Mouse (Mus musculus): Measurements from ENCODE around the gene Nck2. TPM values are rescaled to one million over a fixed set of nuclear protein-coding genes. Genes with fewer than 3 reads are reported as not detected.

Nck2 gene
- total and polyA plus RNA-seq, 2 experiments from 2014 or later = 40.3 to 79.2 TPM

- 66% methylated on average over 2 of the region's 2 CpGs for WGBS
- H3K9me3 ChIP-seq (ENCODE audit: low read length) = no peaks in the 10 kb centered on the region
- H3K36me3 ChIP-seq (ENCODE audit: insufficient read depth) = no peaks in the 10 kb centered on the region
- H3K4me2 ChIP-seq (ENCODE audit: low read depth) = no peak overlapping the region
- H3K9ac ChIP-seq = no peak overlapping the region
- H3K4me3 ChIP-seq (ENCODE audit: low read depth, low read length) = no peak overlapping the region
- H3K27me3 ChIP-seq (ENCODE audit: insufficient read depth, low read length) = no peaks in the 10 kb centered on the region
- H3K27ac ChIP-seq (ENCODE audit: low read depth, low read length) = no peak overlapping the region
- no peak for TF ChIP-seq CTCF (IDR thresholded peaks at IDR 0.05; ENCODE audit: low read depth)
- ATAC-seq = no peak
- no peaks in the 10 kb centered on the region for H3K4me1 ChIP-seq (ENCODE audit: insufficient read depth)
- no peak for DNase-seq
Observed at GRCm38 (mm10) chr1:43589910-43590309, 145.5 kb downstream of the Nck2 start.

- Histone ChIP-seq H3K4me3 (ENCODE audit: low read depth, low read length) (no peak overlapping the region), H3K9ac (no peak overlapping the region), H3K27me3 (ENCODE audit: insufficient read depth, low read length) (no peaks in the 10 kb centered on the region), H3K27ac (ENCODE audit: low read depth, low read length) (no peak overlapping the region), H3K4me1 (ENCODE audit: insufficient read depth) (no peaks in the 10 kb centered on the region), H3K4me2 (ENCODE audit: low read depth) (no peak overlapping the region), H3K9me3 (ENCODE audit: low read length) (no peaks in the 10 kb centered on the region), H3K36me3 (ENCODE audit: insufficient read depth) (no peaks in the 10 kb centered on the region)
- ATAC-seq = no peak
- DNase-seq = no peak
- no peak for TF ChIP-seq CTCF (IDR thresholded peaks at IDR 0.05; ENCODE audit: low read depth)
- 41% methylated on average over 1 of the region's 1 CpGs for WGBS
Observed at GRCm38 (mm10) chr1:43590727-43591126, 146.3 kb downstream of the Nck2 start.

GRCm38 (mm10) chr1:43593069-43593468, 148.7 kb downstream of the Nck2 start:
- ATAC-seq = no peak
- no peak for TF ChIP-seq CTCF (IDR thresholded peaks at IDR 0.05; ENCODE audit: low read depth)
- no peaks in the 10 kb centered on the region for H3K4me1 ChIP-seq (ENCODE audit: insufficient read depth)
- H3K36me3 ChIP-seq (ENCODE audit: insufficient read depth) = no peaks in the 10 kb centered on the region
- DNase-seq = no peak
- WGBS = 87% methylated on average over 3 of the region's 3 CpGs
- H3K27ac ChIP-seq (ENCODE audit: low read depth, low read length) = no peak overlapping the region
- no peak overlapping the region for H3K4me2 ChIP-seq (ENCODE audit: low read depth)
- H3K4me3 ChIP-seq (ENCODE audit: low read depth, low read length) = no peak overlapping the region
- no peaks in the 10 kb centered on the region for H3K9me3 ChIP-seq (ENCODE audit: low read length)
- H3K9ac ChIP-seq = no peak overlapping the region
- no peaks in the 10 kb centered on the region for H3K27me3 ChIP-seq (ENCODE audit: insufficient read depth, low read length)

- Histone ChIP-seq H3K9ac (no peak overlapping the region), H3K27ac (ENCODE audit: low read depth, low read length) (no peak overlapping the region), H3K36me3 (ENCODE audit: insufficient read depth) (no peaks in the 10 kb centered on the region), H3K9me3 (ENCODE audit: low read length) (no peaks in the 10 kb centered on the region), H3K4me3 (ENCODE audit: low read depth, low read length) (no peak overlapping the region), H3K4me2 (ENCODE audit: low read depth) (no peak overlapping the region), H3K27me3 (ENCODE audit: insufficient read depth, low read length) (no peaks in the 10 kb centered on the region), H3K4me1 (ENCODE audit: insufficient read depth) (no peaks in the 10 kb centered on the region)
- ATAC-seq (no peak), DNase-seq (no peak)
- WGBS = 61% methylated on average over 4 of the region's 4 CpGs
- no peak for TF ChIP-seq CTCF (IDR thresholded peaks at IDR 0.05; ENCODE audit: low read depth)
Observed at GRCm38 (mm10) chr1:43594738-43595137, 150.4 kb downstream of the Nck2 start.

GRCm38 (mm10) chr1:43597731-43598130, 153.4 kb downstream of the Nck2 start:
- Histone ChIP-seq H3K36me3 (ENCODE audit: insufficient read depth) (no peaks in the 10 kb centered on the region), H3K27me3 (ENCODE audit: insufficient read depth, low read length) (no peaks in the 10 kb centered on the region), H3K27ac (ENCODE audit: low read depth, low read length) (no peak overlapping the region), H3K4me3 (ENCODE audit: low read depth, low read length) (no peak overlapping the region), H3K4me2 (ENCODE audit: low read depth) (no peak overlapping the region), H3K9ac (no peak overlapping the region), H3K4me1 (ENCODE audit: insufficient read depth) (no peaks in the 10 kb centered on the region), H3K9me3 (ENCODE audit: low read length) (no peaks in the 10 kb centered on the region)
- ATAC-seq = no peak
- TF ChIP-seq CTCF (IDR thresholded peaks at IDR 0.05; ENCODE audit: low read depth) = no peak
- no peak for DNase-seq

GRCm38 (mm10) chr1:43599483-43599882, 155.1 kb downstream of the Nck2 start:
- ATAC-seq = no peak
- Histone ChIP-seq H3K4me3 (ENCODE audit: low read depth, low read length) (no peak overlapping the region), H3K36me3 (ENCODE audit: insufficient read depth) (no peaks in the 10 kb centered on the region), H3K27me3 (ENCODE audit: insufficient read depth, low read length) (no peaks in the 10 kb centered on the region), H3K27ac (ENCODE audit: low read depth, low read length) (no peak overlapping the region), H3K9ac (no peak overlapping the region), H3K4me2 (ENCODE audit: low read depth) (no peak overlapping the region), H3K9me3 (ENCODE audit: low read length) (no peaks in the 10 kb centered on the region), H3K4me1 (ENCODE audit: insufficient read depth) (no peaks in the 10 kb centered on the region)
- no peak for DNase-seq
- TF ChIP-seq CTCF (IDR thresholded peaks at IDR 0.05; ENCODE audit: low read depth) = no peak

- Histone ChIP-seq H3K4me3 (ENCODE audit: low read depth, low read length) (no peak overlapping the region), H3K9me3 (ENCODE audit: low read length) (no peaks in the 10 kb centered on the region), H3K36me3 (ENCODE audit: insufficient read depth) (no peaks in the 10 kb centered on the region), H3K9ac (no peak overlapping the region), H3K27me3 (ENCODE audit: insufficient read depth, low read length) (no peaks in the 10 kb centered on the region), H3K27ac (ENCODE audit: low read depth, low read length) (no peak overlapping the region), H3K4me1 (ENCODE audit: insufficient read depth) (no peaks in the 10 kb centered on the region), H3K4me2 (ENCODE audit: low read depth) (no peak overlapping the region)
- DNase-seq (no peak), ATAC-seq (no peak)
- WGBS = 53% methylated on average over 8 of the region's 8 CpGs
- TF ChIP-seq CTCF (IDR thresholded peaks at IDR 0.05; ENCODE audit: low read depth) = no peak
Observed at GRCm38 (mm10) chr1:43601054-43601453, 156.7 kb downstream of the Nck2 start.

GRCm38 (mm10) chr1:43615948-43616347, 171.6 kb downstream of the Nck2 start:
- no peak overlapping the region for H3K4me2 ChIP-seq (ENCODE audit: low read depth)
- no peak for TF ChIP-seq CTCF (IDR thresholded peaks at IDR 0.05; ENCODE audit: low read depth)
- H3K36me3 ChIP-seq (ENCODE audit: insufficient read depth) = no peaks in the 10 kb centered on the region
- no peaks in the 10 kb centered on the region for H3K9me3 ChIP-seq (ENCODE audit: low read length)
- no peaks in the 10 kb centered on the region for H3K27me3 ChIP-seq (ENCODE audit: insufficient read depth, low read length)
- ATAC-seq (peak; percentile 42), DNase-seq (peak; percentile 10)
- 25% methylated on average over 4 of the region's 4 CpGs for WGBS
- H3K27ac ChIP-seq (ENCODE audit: low read depth, low read length) = no peak overlapping the region
- no peak overlapping the region for H3K9ac ChIP-seq
- no peak overlapping the region for H3K4me3 ChIP-seq (ENCODE audit: low read depth, low read length)
- no peaks in the 10 kb centered on the region for H3K4me1 ChIP-seq (ENCODE audit: insufficient read depth)

Other genes with a start within 250 kb of the Nck2 start
- 32.1 and 33.1 TPM in 2 replicates for gene Fhl2, start 247.6 kb upstream of the Nck2 start, total RNA-seq (2014; rRNA removed)
- 23.1 and 27.8 TPM in 2 replicates for gene Fhl2, start 247.6 kb upstream of the Nck2 start, polyA plus RNA-seq (2015; fragmentation: Nextera tagmentation; extraction: Ambion mirVana)